Mouse (Mus musculus) spleen, adult 2 months (tissue): ENCODE results near the gene Trpv6.

ENCODE experiments used
- CTCF ChIP-seq: fragments of 200-500 bp; IDR thresholded peaks from 2 replicates; pipeline ENCODE4 v1.5.1; 2011; ENCODE audit warnings: mild to moderate bottlenecking, inconsistent platforms; ENCODE audit not compliant: insufficient read depth, insufficient read length, insufficient replicate concordance; ENCODE audit errors: extremely low read depth
- POLR2A ChIP-seq: fragments of 200-500 bp; IDR thresholded peaks from 2 replicates; pipeline ENCODE4 v1.6.1; 2011; ENCODE audit warnings: low read depth, low read length, inconsistent platforms

GRCm38 (mm10) chr6:41581295-41581694 lies 54.9 kb downstream of the Trpv6 start:
- no peak for TF ChIP-seq CTCF
- TF ChIP-seq POLR2A = no peak
